ENCODE assay signal across 27 mouse cellular contexts in genomic region chr12:72715846-72716245, GRCm38 (mm10).
"Had no signal": no experiment of that assay in that cellular context is flagged by ENCODE, and none has a peak within 500 bp of the region (broad histone marks: within the 10 kb centered on the region; RNA-seq: fewer than 3 reads in every experiment).

No protein-coding gene starts in this region.

- DNase-seq: gastrocnemius, postnatal 14 days; gastrocnemius, postnatal 36 days; heart, adult 18-20 months; heart, postnatal 14 days; heart, postnatal 36 days; kidney, adult 11 months; kidney, adult 2 months; kidney, adult 9 months; kidney, postnatal 10 days; kidney, postnatal 25 days; kidney, postnatal 4 days; layer of hippocampus, postnatal 36 days; left cerebral cortex, postnatal 4 days; lung, adult 18-20 months had no signal

- H3K36me3 ChIP-seq: heart, embryonic 13.5 days; heart, embryonic 15.5 days; hindbrain, embryonic 13.5 days; hindbrain, embryonic 15.5 days; intestine, embryonic 15.5 days; kidney, embryonic 15.5 days; limb, embryonic 13.5 days; limb, embryonic 15.5 days; liver, embryonic 12.5 days had no signal

- H3K4me3 ChIP-seq: heart, embryonic 13.5 days; heart, embryonic 15.5 days; hindbrain, embryonic 13.5 days; hindbrain, embryonic 15.5 days; intestine, embryonic 15.5 days; kidney, embryonic 15.5 days; layer of hippocampus, adult 2 months; limb, embryonic 13.5 days; limb, embryonic 15.5 days; liver, embryonic 12.5 days had no signal

- H3K9me3 ChIP-seq: heart, embryonic 13.5 days; heart, embryonic 15.5 days; hindbrain, embryonic 15.5 days; intestine, embryonic 15.5 days; limb, embryonic 15.5 days; liver, embryonic 12.5 days had no signal

- H3K27ac ChIP-seq: heart, embryonic 13.5 days; heart, embryonic 15.5 days; hindbrain, embryonic 13.5 days; hindbrain, embryonic 15.5 days; hindbrain, postnatal 0 days; intestine, embryonic 15.5 days; kidney, embryonic 15.5 days; layer of hippocampus, adult 2 months; limb, embryonic 13.5 days; limb, embryonic 15.5 days; liver, embryonic 12.5 days; liver, embryonic 14.5 days had no signal

- ATAC-seq: hindbrain, postnatal 0 days; intestine, embryonic 15.5 days; liver, embryonic 12.5 days had no signal

- H3K27me3 ChIP-seq: heart, embryonic 13.5 days; heart, embryonic 15.5 days; hindbrain, embryonic 13.5 days; hindbrain, embryonic 15.5 days; intestine, embryonic 15.5 days; kidney, embryonic 15.5 days; limb, embryonic 13.5 days; limb, embryonic 15.5 days; liver, embryonic 12.5 days had no signal

- H3K4me1 ChIP-seq: hindbrain, embryonic 13.5 days; hindbrain, embryonic 15.5 days; kidney, embryonic 15.5 days; limb, embryonic 15.5 days; liver, embryonic 12.5 days had no signal

- H3K4me2 ChIP-seq: heart, embryonic 11.5 days; heart, embryonic 13.5 days; heart, embryonic 15.5 days; hindbrain, embryonic 13.5 days; hindbrain, embryonic 15.5 days; intestine, embryonic 15.5 days; kidney, embryonic 15.5 days; limb, embryonic 13.5 days; limb, embryonic 15.5 days; liver, embryonic 12.5 days had no signal

- H3K9ac ChIP-seq: heart, embryonic 13.5 days; heart, embryonic 15.5 days; hindbrain, embryonic 13.5 days; hindbrain, embryonic 15.5 days; intestine, embryonic 15.5 days; kidney, embryonic 15.5 days; limb, embryonic 13.5 days; limb, embryonic 15.5 days; liver, embryonic 12.5 days; liver, embryonic 14.5 days had no signal
